Comparison of ENCODE assay signal across 13 mouse cellular contexts in genomic region chr3:40092765-40093368, GRCm38 (mm10).
DNase-seq lines count a peak whose midpoint lies in the region; ATAC-seq and TF ChIP-seq lines count a peak whose summit lies in the region.
"Had no signal": no experiment of that assay in that cellular context is flagged by ENCODE, and none has a peak within 500 bp of the region (broad histone marks: within the 10 kb centered on the region; RNA-seq: fewer than 3 reads in every experiment).

No protein-coding gene starts in this region.

- H3K27ac ChIP-seq in forebrain, embryonic 15.5 days (replicated peaks): 0 out of 2 replicates have a peak overlapping the region, but pooled peaks have one; percentile 34
- no peak overlapping the region for H3K27ac ChIP-seq in hindbrain, postnatal 0 days
- no peak overlapping the region for H3K27ac ChIP-seq in liver, embryonic 12.5 days
- H3K27ac ChIP-seq: neural tube, embryonic 13.5 days had no signal

- peak; percentile 31 to 32 for DNase-seq in right cerebral cortex, postnatal 10 days (ENCODE audit: low spot score in 2 of 2)
- no peak for DNase-seq in right cerebral cortex, postnatal 25 days
- DNase-seq in hindbrain, postnatal 0 days (ENCODE audit: low spot score): peak; percentile 46
- peak; percentile 13 for DNase-seq in retina, postnatal 1 day
- no peak for DNase-seq in thymus, postnatal 0 days (ENCODE audit: low spot score)
- DNase-seq: gastrocnemius, postnatal 25 days; kidney, adult 8-10 months had no signal

- no peak overlapping the region for H3K9ac ChIP-seq in forebrain, embryonic 15.5 days (replicated peaks)
- H3K9ac ChIP-seq in hindbrain, postnatal 0 days (replicated peaks; ENCODE audit: low read length): no peak overlapping the region
- no peak overlapping the region for H3K9ac ChIP-seq in liver, embryonic 12.5 days
- H3K9ac ChIP-seq: heart, embryonic 12.5 days; neural tube, embryonic 13.5 days had no signal

- no peaks in the 10 kb centered on the region for H3K36me3 ChIP-seq in forebrain, embryonic 15.5 days
- no peaks in the 10 kb centered on the region for H3K36me3 ChIP-seq in hindbrain, postnatal 0 days (ENCODE audit: insufficient read depth, low read length)
- no peaks in the 10 kb centered on the region for H3K36me3 ChIP-seq in liver, embryonic 12.5 days
- H3K36me3 ChIP-seq: heart, embryonic 12.5 days; neural tube, embryonic 13.5 days had no signal

- no peak overlapping the region for H3K4me3 ChIP-seq in forebrain, embryonic 15.5 days
- H3K4me3 ChIP-seq in hindbrain, postnatal 0 days (ENCODE audit: low read length): no peak overlapping the region
- H3K4me3 ChIP-seq in liver, embryonic 12.5 days: no peak overlapping the region
- H3K4me3 ChIP-seq: heart, embryonic 12.5 days; megakaryocyte, embryonic 14.5 days; neural tube, embryonic 13.5 days had no signal

- peaks cover 7% of the 10 kb centered on the region; the same call in 1 of the 2 replicates for H3K4me1 ChIP-seq in forebrain, embryonic 15.5 days
- H3K4me1 ChIP-seq in hindbrain, postnatal 0 days (ENCODE audit: insufficient read depth, low read length): no peaks in the 10 kb centered on the region; the same call in 1 of the 2 replicates
- no peaks in the 10 kb centered on the region for H3K4me1 ChIP-seq in liver, embryonic 12.5 days
- H3K4me1 ChIP-seq: heart, embryonic 12.5 days; megakaryocyte, embryonic 14.5 days had no signal

- WGBS in forebrain, embryonic 15.5 days: 11% methylated on average over 8 of the region's 8 CpGs
- WGBS in hindbrain, postnatal 0 days: 31% methylated on average over 8 of the region's 8 CpGs
- 73% methylated on average over 8 of the region's 8 CpGs for WGBS in liver, embryonic 12.5 days (ENCODE audit: insufficient replicate concordance)

- TF ChIP-seq CTCF in hindbrain, postnatal 0 days (IDR thresholded peaks at IDR 0.05; ENCODE audit: low read depth): no peak

- H3K9me3 ChIP-seq in forebrain, embryonic 15.5 days: no peaks in the 10 kb centered on the region
- no peaks in the 10 kb centered on the region for H3K9me3 ChIP-seq in hindbrain, postnatal 0 days (ENCODE audit: low read length)
- H3K9me3 ChIP-seq in liver, embryonic 12.5 days (replicated peaks): no peaks in the 10 kb centered on the region
- H3K9me3 ChIP-seq: heart, embryonic 12.5 days; neural tube, embryonic 13.5 days had no signal

- no peak overlapping the region for H3K4me2 ChIP-seq in forebrain, embryonic 15.5 days (replicated peaks)
- no peak overlapping the region for H3K4me2 ChIP-seq in hindbrain, postnatal 0 days (ENCODE audit: low read depth, low read length)
- H3K4me2 ChIP-seq in liver, embryonic 12.5 days: no peak overlapping the region
- H3K4me2 ChIP-seq: heart, embryonic 12.5 days; neural tube, embryonic 13.5 days had no signal

- no peaks in the 10 kb centered on the region for H3K27me3 ChIP-seq in forebrain, embryonic 15.5 days
- H3K27me3 ChIP-seq in hindbrain, postnatal 0 days (ENCODE audit: insufficient read depth, low read length): no peaks in the 10 kb centered on the region
- H3K27me3 ChIP-seq in liver, embryonic 12.5 days (replicated peaks): no peaks in the 10 kb centered on the region
- H3K27me3 ChIP-seq: heart, embryonic 12.5 days; megakaryocyte, embryonic 14.5 days had no signal

- ATAC-seq in forebrain, embryonic 15.5 days (replicated peaks): peak; percentile 73
- ATAC-seq in hindbrain, postnatal 0 days: peak; percentile 71
- no peak for ATAC-seq in liver, embryonic 12.5 days
- ATAC-seq in erythroblast, adult 5-6 weeks (replicated peaks; ENCODE audit: low FRiP score, poor library complexity, severe bottlenecking): no peak

Comparison
In these comparisons a context has a peak if more than half of its experiments do, and no peak if none do; other contexts are left out.
1. DNase-seq: peak in right cerebral cortex, postnatal 10 days (2 of 2), hindbrain, postnatal 0 days (single experiment) and retina, postnatal 1 day (single experiment); none in right cerebral cortex, postnatal 25 days (single experiment) and thymus, postnatal 0 days (single experiment).
2. ATAC-seq: peak in forebrain, embryonic 15.5 days (single experiment) and hindbrain, postnatal 0 days (single experiment); none in liver, embryonic 12.5 days (single experiment) and erythroblast, adult 5-6 weeks (single experiment).